Mouse (Mus musculus): Measurements from ENCODE around the gene Hcls1.

DNA sequence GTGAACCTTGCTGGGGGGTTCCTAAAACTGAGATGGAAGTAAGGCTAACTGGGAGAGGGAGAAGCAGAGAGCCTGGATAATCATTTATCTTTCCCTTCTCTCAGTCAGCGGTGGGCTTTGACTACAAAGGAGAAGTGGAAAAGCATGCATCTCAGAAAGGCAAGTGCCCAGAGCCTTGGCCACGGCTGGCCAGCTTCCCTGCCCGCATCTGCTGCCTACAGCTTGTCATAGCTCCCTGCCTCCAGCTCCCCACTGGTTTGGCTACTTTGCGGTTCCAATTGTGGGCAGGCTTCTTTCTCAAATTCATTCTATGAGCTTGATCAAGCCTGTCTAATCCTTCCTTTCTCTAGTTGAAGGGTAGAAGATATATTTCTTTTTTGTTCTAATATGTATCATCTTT lies 16.2 kb downstream of the Hcls1 start:
- TF ChIP-seq POLR2A (IDR thresholded peaks at IDR 0.05; ENCODE audit: borderline replicate concordance, low read depth, low read length) (no peak), CTCF (IDR thresholded peaks at IDR 0.05; ENCODE audit: low read depth, low read length) (no peak)

Data from bone marrow macrophage, adult 2 months (primary cell).